Mouse (Mus musculus): Measurements from ENCODE around the gene Scly. TPM values are rescaled to one million over a fixed set of nuclear protein-coding genes. Genes with fewer than 3 reads are reported as not detected.

The Scly gene
- total RNA-seq (2021) = 10 to 100 TPM in 1 of 2 experiments, 1 to 10 TPM in 1; 9.5 to 10.2 TPM
- long read RNA-seq, experiment 1, partial matches to known transcripts = 0 of 3 reads
- long read RNA-seq, experiment 1, other reads (novel, unspliced or antisense) = 2 of 3 reads
- long read RNA-seq, experiment 2, partial matches to known transcripts = 0 of 8 reads
- long read RNA-seq, experiment 2, other reads (novel, unspliced or antisense) = 4 of 8 reads

GRCm38 (mm10) chr1:91297799-91298744 lies at the start of gene Scly:
Gene Scly (plus strand): TSS chr1:91298338.
- DNase-seq = peak; percentile 95
- intact Hi-C loops (cut with DNase I; ENCODE audit: low total_unique reads) = no loop called here

DNA sequence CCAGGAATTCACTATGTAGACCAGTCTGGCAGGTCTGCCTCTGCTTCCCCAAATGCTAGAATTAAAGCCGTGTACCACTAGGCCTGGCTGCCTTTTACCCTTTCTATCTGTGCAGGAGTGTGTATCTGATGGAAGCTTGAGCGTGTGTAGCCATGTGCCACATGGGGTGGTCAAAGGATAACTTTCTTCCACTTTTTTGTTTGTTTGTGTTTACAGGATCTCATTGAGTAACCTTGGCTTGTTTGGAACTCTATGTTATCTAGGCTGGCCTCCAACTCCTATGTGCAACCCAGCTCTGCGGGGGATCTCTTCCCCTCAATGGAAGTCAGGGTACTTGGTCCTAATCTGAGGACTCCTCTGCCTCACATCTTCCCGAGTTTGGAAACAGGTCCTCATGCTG lies 49.2 kb upstream of the Scly start:
- intact Hi-C loops (cut with DNase I; ENCODE audit: low total_unique reads) = no loop called here
- DNase-seq = no peak

DNA sequence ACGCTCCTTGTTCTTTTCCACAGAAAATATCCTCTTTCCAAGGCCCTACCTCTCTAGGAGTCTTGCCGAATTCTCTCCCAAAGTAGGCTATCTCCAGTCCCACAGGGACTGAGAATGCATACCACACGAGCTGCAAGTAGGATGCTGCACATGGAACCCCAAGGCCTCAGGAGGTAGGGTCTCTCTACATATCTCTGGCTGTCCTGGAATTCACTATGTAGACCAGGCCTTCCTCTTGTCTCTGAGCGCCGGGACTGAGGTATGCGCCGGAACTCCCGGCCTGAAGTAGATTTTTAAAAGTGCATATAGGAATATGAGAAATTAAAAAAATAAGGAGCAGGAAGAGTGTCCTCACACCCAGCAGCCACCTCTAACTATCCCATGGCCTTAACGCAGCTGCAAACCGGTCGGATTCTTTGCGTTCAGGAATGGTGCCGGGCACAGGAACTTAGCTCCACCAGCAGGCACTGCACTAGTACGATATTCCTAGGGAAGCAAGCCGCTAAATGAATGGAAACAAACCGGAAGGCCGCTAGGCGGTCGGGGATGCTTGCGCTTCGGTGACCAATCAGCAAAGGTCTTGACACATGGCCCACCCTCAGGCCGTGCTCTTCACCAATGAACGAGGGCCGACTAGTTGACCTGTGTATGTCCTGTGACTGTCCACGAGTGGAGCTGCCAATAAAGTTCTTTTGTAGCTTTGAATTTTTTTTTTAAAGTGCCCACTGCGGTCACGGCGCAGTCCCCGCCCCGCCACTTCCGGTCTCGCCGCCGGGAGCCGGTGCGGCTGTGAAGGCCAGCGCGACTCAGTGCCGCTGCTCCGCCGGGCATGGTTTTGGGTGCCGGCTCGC lies 48.3 kb upstream of the Scly start, which contains the start of gene Ube2f:
Ube2f (plus strand) TSS at position 741 of the 851 bp plus-strand sequence.
- intact Hi-C loops (cut with DNase I; ENCODE audit: low total_unique reads) = no loop called here
- peak; percentile 92 for DNase-seq

DNA sequence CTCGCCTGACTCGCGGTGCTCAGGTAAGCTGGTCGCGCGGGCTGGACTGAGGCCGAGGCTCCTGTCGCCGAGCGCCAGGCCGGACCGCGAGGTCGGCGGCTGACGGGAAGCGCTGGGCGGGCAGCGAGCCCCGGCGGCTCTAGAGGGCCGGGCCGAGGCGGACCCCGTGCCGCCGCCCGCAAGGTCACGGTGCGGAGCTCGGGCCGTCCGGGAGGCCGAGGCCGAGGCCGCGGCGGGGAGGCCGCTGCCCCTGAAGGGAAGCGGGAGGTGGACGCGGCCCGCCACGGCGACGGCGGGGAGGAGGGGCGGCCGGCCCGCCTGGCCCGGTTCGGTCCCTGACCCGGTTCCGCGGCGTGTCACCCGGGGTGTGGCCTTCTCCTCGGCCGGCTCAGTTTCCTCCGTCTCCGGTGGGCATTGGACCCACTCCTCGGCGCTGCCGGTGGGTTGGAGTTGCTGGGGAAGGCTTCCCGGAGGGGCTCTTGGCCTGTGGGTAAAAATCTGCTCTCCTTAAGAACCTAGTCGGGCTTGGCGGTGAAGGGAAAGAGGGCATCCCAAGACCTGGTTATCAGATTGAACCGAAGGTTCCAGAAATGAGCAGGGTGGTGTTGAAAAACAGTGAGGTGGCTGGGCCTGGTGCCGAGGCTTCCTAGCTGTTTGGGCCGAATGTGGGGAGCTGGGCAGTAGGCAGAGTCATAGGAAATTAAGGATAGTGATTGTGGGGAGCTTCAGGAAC lies 47.6 kb upstream of the Scly start:
- peak; percentile 47 for DNase-seq
- intact Hi-C loops (cut with DNase I; ENCODE audit: low total_unique reads) = no loop called here

DNA sequence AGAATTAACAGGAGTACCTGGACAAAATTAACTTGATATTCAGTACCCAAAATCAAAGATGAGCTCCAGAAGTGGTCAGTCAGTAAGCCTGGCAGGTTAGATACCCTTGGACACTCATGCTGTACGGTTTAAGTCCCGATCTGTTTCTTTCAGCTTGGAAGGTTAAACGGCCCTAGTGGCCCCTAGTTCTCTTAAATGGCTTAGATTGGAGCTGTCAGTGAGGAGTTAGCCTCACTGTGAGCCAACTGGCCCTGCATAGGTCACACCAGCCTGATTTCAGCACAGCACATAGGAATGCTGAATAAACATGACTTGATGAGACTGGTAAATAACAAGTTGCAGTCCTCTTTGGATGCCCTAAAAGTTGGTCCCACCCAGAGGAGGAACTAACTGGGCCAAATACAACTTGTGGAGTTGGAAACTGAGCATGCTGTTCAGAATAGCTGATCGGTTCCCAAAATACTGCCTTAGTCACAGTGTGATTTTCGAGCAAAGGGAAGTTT lies 46.9 kb upstream of the Scly start:
- DNase-seq = no peak
- intact Hi-C loops (cut with DNase I; ENCODE audit: low total_unique reads) = no loop called here

DNA sequence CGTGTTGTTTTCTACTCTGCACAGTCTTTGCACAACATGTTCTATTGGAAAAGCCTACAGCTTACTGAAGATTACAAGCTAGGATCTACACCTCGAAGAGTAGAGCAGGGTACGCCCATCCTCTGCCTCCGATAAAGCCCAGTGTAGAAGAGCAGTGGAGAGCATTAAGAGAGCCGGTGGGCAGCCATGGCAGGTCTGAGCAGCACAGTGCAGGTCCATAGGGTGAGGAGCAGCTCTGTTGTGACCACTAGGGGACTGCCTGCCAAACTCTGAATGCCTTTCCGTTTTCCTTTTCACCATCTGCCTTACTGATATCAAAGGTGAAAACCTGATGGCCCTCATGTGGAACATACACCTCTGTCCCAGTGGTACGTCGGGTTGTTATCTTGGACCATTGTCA lies 46.2 kb upstream of the Scly start:
- DNase-seq = no peak
- intact Hi-C loops (cut with DNase I; ENCODE audit: low total_unique reads) = no loop called here

GRCm38 (mm10) chr1:91257918-91258317 lies 40.2 kb upstream of the Scly start:
- no peak for DNase-seq
- intact Hi-C loops (cut with DNase I; ENCODE audit: low total_unique reads) = no loop called here

DNA sequence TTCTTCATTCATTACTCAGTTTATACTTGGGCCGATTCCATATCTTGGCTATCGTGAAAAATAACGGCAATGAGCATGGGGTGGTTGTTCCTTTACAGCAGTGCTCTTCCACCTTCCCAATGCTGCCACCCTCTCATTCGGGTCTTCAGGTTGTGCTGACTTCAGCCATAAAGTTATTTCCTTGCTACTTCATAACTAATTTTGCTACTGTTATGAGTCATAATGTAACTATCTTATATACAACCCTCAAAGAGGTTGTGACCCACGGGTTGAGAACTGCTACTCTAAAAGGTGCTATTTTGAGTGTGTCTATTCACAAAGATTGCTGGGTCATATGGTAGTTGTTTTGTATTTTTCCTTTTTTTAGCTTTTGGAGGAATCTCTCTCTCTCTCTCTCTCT lies 38.3 kb upstream of the Scly start:
- intact Hi-C loops (cut with DNase I; ENCODE audit: low total_unique reads) = no loop called here
- no peak for DNase-seq

- no peak for DNase-seq
Measured at GRCm38 (mm10) chr1:91262508-91262907, 35.6 kb upstream of the Scly start.

GRCm38 (mm10) chr1:91272260-91272659 lies 25.9 kb upstream of the Scly start:
- intact Hi-C loops (cut with DNase I; ENCODE audit: low total_unique reads) = no loop called here
- DNase-seq = no peak

More at GRCm38 (mm10) chr1:91262508-91262907, 35.6 kb upstream of the Scly start:
- intact Hi-C loops (cut with DNase I; ENCODE audit: low total_unique reads) = no loop called here

DNA sequence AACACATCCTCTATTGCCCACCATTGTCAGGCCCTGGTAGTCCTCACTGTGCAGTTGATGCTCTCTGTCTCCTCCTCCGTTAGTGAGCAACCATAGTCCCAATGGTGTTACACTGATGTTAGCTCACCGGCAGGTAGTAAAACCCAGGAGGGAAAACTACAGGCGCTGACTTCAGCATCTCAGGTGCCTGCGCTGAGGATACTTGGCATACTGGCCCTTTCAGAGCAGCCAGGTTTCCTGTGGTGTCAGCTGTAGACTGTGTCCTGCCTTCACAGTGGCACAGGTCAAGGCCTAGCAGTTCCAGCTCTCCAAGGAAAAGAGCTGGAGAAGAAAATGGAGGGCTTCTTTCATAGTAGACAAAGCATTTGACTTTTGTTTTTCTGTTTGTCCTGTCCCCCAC lies 21.6 kb upstream of the Scly start:
- intact Hi-C loops (cut with DNase I; ENCODE audit: low total_unique reads) = no loop called here
- no peak for DNase-seq

DNA sequence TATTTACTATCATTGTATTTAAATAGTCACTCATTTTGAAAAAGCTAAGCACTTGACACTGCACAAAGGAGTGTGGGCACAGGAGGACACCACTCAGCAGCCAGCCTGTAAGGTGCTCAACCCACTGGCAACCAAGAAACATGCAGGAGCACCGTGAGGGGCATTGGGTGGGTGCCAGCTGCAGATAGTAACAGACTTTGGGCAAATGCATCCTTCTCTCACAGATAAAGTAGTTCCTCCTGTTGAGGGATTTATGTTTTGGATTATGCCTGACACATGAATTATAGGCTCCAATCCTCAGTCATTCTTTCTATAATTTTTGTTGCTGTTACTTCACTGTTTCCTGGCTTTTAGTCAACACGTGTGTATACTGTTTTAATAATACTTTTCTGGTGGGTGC lies 20.7 kb upstream of the Scly start:
- intact Hi-C loops (cut with DNase I; ENCODE audit: low total_unique reads) = no loop called here
- DNase-seq = no peak

GRCm38 (mm10) chr1:91278410-91279119 lies 19.6 kb upstream of the Scly start:
- no peak for DNase-seq
- intact Hi-C loops (cut with DNase I; ENCODE audit: low total_unique reads) = no loop called here

GRCm38 (mm10) chr1:91279126-91279525 lies 19.0 kb upstream of the Scly start:
- intact Hi-C loops (cut with DNase I; ENCODE audit: low total_unique reads) = no loop called here
- no peak for DNase-seq

DNA sequence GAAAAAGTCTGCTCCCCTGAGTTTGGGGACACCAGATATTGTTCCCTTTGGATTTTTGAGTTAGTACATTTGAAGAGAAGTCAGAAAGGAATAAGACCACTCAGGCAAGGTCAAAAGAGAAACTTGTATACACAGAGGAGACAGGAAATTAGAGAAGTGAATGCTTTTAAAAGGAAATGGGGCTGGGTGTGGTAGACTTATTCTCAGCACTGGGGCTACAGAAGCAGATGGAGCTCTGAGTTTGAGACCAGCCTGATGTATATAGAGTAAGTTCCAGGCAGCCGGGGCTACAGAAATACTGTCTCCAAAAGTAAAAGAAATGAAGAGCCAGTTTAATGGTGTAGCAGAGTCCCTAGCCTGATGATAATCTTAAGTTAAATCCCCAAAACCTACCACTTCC lies 15.6 kb upstream of the Scly start:
- intact Hi-C loops (cut with DNase I; ENCODE audit: low total_unique reads) = no loop called here
- no peak for DNase-seq

DNA sequence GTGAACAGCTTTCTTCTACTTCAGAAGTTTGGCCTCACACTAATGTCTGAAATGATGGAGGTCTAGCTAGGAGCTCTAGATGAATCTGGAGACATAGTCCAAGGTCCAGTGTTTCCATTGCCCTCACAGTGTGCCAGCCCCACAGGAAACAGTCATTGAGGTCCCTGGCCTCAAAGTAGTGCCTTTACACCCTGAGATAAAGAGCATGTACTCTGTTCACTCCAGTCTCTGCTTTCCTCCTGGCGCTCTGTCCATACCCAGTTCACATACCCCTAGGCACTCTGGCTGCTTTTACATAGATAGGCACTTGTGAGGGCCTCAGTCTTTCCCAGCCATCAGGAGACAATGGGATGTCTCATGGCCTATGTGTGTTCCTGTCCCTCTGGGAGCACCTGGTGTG lies 8.8 kb upstream of the Scly start:
- intact Hi-C loops (cut with DNase I; ENCODE audit: low total_unique reads) = no loop called here
- no peak for DNase-seq

DNA sequence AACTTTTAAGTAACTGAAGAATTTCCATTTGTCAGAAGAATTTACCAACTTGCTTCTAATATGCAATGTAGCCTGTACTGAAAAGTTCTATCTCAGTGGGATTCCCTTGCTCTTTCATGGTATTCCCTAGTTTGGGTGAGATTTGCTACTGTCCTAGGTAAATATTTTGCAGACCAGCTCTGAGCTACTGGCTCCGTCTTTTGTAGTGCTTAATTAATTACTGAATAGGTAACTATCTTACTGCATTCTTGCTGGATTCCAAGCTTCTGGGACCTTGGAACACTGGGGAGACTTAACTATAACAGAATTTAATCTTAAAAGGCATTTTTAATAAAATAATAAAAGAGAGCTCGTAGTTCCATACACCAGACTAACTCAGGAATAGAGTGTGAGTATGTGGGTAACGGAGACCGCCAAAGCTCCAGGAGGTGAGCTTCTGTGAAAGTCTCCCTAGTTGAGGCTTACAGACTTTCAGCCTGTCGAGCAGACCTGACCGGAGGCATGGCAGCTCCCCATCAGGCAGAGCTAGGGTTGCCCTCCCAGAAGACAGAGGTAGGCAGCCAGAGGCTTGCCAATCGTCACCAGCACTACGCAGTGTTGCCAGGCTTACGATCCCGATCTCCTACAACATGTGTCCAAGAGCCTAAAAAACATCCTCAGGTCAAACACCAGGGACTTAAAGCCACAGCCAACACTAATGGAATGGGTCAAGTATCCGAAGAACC lies 5.9 kb upstream of the Scly start:
- intact Hi-C loops (cut with DNase I; ENCODE audit: low total_unique reads) = no loop called here
- DNase-seq = no peak

DNA sequence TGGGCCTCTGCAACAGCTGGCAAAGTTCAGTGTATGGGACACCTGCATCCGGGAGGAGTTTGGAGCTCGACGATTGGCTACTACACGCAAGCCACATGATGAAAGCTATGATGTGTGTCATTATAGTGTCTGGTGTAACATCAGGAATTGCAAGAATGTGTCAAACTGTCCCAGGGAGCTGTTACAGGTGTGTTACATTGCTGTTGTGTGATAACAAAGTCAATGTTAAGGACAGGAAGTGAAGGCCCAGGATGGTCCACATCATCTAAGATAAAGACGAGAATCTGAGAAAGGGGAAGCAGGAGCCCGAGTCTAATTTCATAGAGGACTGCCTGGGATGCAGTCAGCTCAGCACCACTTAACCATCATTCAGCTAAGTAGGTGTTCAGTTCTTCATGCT lies 2.6 kb upstream of the Scly start:
- no peak for DNase-seq
- intact Hi-C loops (cut with DNase I; ENCODE audit: low total_unique reads) = no loop called here

Measured in gastrocnemius, postnatal 14 days (tissue).